Mouse (Mus musculus): ENCODE measurements at regions not wholly inside any gene's neighbourhood (a gene's known extent, or its start where the extent isn't known, plus 50 kb on each side); places are given as distances from the start of the nearest gene placed in this dataset.
A peak's percentile ranks its signal among the peaks of the same experiment; 100 is the strongest.

DNA sequence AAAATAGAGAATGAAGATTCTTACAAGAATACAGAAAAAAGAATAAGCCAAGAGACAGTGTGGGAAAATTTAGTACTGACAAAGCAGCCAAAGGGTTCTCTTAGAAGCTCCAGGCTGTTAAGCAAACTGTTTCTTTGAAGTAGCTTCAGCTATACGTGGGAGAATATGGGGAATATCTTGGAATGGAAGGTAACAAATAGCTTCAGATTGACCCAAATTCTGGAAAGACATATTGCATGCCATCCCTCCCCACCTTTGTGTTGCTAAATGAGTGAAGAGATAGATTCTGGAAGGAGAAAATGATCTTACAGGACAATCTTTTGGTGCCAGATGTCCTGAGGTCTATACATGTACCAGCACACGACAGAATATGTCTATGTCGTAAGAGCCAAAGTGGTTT, 591.9 kb upstream of the Cdh6 start:
- Histone ChIP-seq H3K27me3 (ENCODE audit: control insufficient read depth in 1 of 2, insufficient read depth in 2 of 2, low read length in 2 of 2) (no peaks in the 10 kb centered on the region), H3K9ac (ENCODE audit: control insufficient read depth, low read depth, low read length, poor library complexity, severe bottlenecking) (no peak overlapping the region), H3K9me3 (replicated peaks; ENCODE audit: insufficient read depth, low read length) (no peaks in the 10 kb centered on the region), H3K4me1 (ENCODE audit: control insufficient read depth in 1 of 2, insufficient read depth in 2 of 2, low read length in 2 of 2) (no peaks in the 10 kb centered on the region), H3K36me3 (ENCODE audit: control insufficient read depth in 1 of 2, insufficient read depth in 2 of 2, low read length in 2 of 2) (no peaks in the 10 kb centered on the region), H3K27ac (ENCODE audit: control insufficient read depth, low read depth, low read length) (no peak overlapping the region), H3K4me3 (ENCODE audit: control insufficient read depth in 1 of 2, insufficient read depth in 1 of 2, low read depth in 2 of 2, low read length in 2 of 2) (no peak overlapping the region), H3K79me2 (ENCODE audit: control insufficient read depth, insufficient read depth, low read length, poor library complexity) (no peaks in the 10 kb centered on the region)
- DNase-seq (ENCODE audit: low read depth, low spot score) = no peak
- TF ChIP-seq CTCF (IDR thresholded peaks at IDR 0.05 in 2 of 3, conservative IDR thresholded peaks at IDR 0.05 in 1 of 3; ENCODE audit: control insufficient read depth in 1 of 3, insufficient read depth in 1 of 3, low read depth in 2 of 3, low read length in 3 of 3, poor library complexity in 1 of 3, severe bottlenecking in 1 of 3) (no peak), MXI1 (IDR thresholded peaks at IDR 0.05; ENCODE audit: low read depth, low read length) (no peak), MAZ (IDR thresholded peaks at IDR 0.05; ENCODE audit: low read depth, low read length) (no peak)

DNA sequence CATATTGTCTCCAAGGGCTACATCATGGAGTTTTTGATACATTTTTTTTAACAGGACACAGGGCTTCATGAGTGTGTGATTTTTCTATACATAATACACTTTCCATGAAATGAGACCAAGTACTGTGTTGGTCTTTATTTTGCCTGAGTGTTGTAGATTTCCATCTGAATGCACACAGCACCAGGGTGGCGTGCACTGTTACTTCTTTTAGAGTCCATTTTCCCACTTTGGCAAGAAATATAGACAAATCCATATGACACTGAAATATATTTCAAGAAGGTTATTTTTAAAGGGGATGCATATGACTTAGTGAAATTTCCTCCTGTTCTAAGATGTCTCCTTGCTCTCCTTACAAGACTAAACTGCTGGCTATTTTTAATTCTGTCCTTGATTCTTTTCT, 591.1 kb upstream of the Cdh6 start:
- no peaks in the 10 kb centered on the region for H3K9me3 ChIP-seq (replicated peaks; ENCODE audit: insufficient read depth, low read length)
- H3K27me3 ChIP-seq (ENCODE audit: control insufficient read depth in 1 of 2, insufficient read depth in 2 of 2, low read length in 2 of 2) = no peaks in the 10 kb centered on the region
- no peak for TF ChIP-seq CTCF (IDR thresholded peaks at IDR 0.05 in 2 of 3, conservative IDR thresholded peaks at IDR 0.05 in 1 of 3; ENCODE audit: control insufficient read depth in 1 of 3, insufficient read depth in 1 of 3, low read depth in 2 of 3, low read length in 3 of 3, poor library complexity in 1 of 3, severe bottlenecking in 1 of 3)
- no peak for TF ChIP-seq GATA1 (IDR thresholded peaks at IDR 0.05; ENCODE audit: low read depth, low read length)
- TF ChIP-seq MYC (IDR thresholded peaks at IDR 0.05; ENCODE audit: low read depth, low read length) = no peak
- no peak for TF ChIP-seq CHD1 (IDR thresholded peaks at IDR 0.05; ENCODE audit: low read depth, low read length)
- no peak for TF ChIP-seq ZKSCAN1 (IDR thresholded peaks at IDR 0.05; ENCODE audit: low read depth, low read length)
- TF ChIP-seq ETS1 (IDR thresholded peaks at IDR 0.05; ENCODE audit: low read depth, low read length) = no peak
- H3K36me3 ChIP-seq (ENCODE audit: control insufficient read depth in 1 of 2, insufficient read depth in 2 of 2, low read length in 2 of 2) = no peaks in the 10 kb centered on the region
- H3K9ac ChIP-seq (ENCODE audit: control insufficient read depth, low read depth, low read length, poor library complexity, severe bottlenecking) = no peak overlapping the region
- no peak for DNase-seq (ENCODE audit: low read depth, low spot score)
- no peaks in the 10 kb centered on the region for H3K79me2 ChIP-seq (ENCODE audit: control insufficient read depth, insufficient read depth, low read length, poor library complexity)
- no peak overlapping the region for H3K27ac ChIP-seq (ENCODE audit: control insufficient read depth, low read depth, low read length)
- no peaks in the 10 kb centered on the region for H3K4me1 ChIP-seq (ENCODE audit: control insufficient read depth in 1 of 2, insufficient read depth in 2 of 2, low read length in 2 of 2)
- no peak overlapping the region for H3K4me3 ChIP-seq (ENCODE audit: control insufficient read depth in 1 of 2, insufficient read depth in 1 of 2, low read depth in 2 of 2, low read length in 2 of 2)

DNA sequence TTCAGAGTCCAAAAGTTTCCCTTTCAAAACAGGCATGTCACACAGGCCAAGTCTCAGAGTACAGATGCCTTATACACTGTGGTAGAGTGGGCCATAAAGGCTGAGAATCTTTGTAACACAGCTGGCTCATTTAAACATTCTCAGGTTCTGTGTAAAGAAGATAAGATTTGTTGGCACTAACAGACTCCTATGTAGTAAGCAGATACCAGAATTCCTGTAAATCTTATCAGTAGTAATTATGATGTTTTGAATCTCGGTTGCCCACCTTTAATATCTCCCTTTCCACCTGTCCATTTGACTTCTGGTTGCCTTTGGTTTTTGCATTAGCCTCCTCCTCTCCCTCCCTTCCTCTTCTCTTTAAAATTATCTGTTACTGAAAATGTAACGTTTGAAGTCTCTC, 573.1 kb upstream of the Cdh6 start:
- TF ChIP-seq MAZ (IDR thresholded peaks at IDR 0.05; ENCODE audit: low read depth, low read length) (0 out of 2 replicates have a peak, but pooled peaks have one; percentile 26), ETS1 (IDR thresholded peaks at IDR 0.05; ENCODE audit: low read depth, low read length) (peak; percentile 33; the same call in 1 of the 2 replicates), POLR2AphosphoS5 (IDR thresholded peaks at IDR 0.05; ENCODE audit: borderline replicate concordance, low read depth, low read length) (no peak), NELFE (IDR thresholded peaks at IDR 0.05; ENCODE audit: low read depth, low read length) (no peak), EP300 (IDR thresholded peaks at IDR 0.05; ENCODE audit: low read depth in 1 of 2, low read length in 2 of 2) (peak; percentile 39 to 71; a peak in 3 of 4 replicates), TCF12 (IDR thresholded peaks at IDR 0.05; ENCODE audit: low read depth, low read length) (peak; percentile 92), TAL1 (IDR thresholded peaks at IDR 0.05; ENCODE audit: low read length) (peak; percentile 6; the same call in 1 of the 2 replicates), RCOR1 (IDR thresholded peaks at IDR 0.05; ENCODE audit: low read depth, low read length) (peak; percentile 93)
- Histone ChIP-seq H3K27ac (ENCODE audit: control insufficient read depth, low read depth, low read length) (no peak overlapping the region), H3K9me3 (replicated peaks; ENCODE audit: insufficient read depth, low read length) (no peaks in the 10 kb centered on the region), H3K9ac (ENCODE audit: control insufficient read depth, low read depth, low read length, poor library complexity, severe bottlenecking) (no peak overlapping the region), H3K4me3 (ENCODE audit: control insufficient read depth in 1 of 2, insufficient read depth in 1 of 2, low read depth in 2 of 2, low read length in 2 of 2) (no peak overlapping the region), H3K27me3 (ENCODE audit: control insufficient read depth in 1 of 2, insufficient read depth in 2 of 2, low read length in 2 of 2) (peaks cover 0 to 2% of the 10 kb centered on the region in 2 experiments; a peak in 2 of 4 replicates), H3K36me3 (ENCODE audit: control insufficient read depth in 1 of 2, insufficient read depth in 2 of 2, low read length in 2 of 2) (no peaks in the 10 kb centered on the region), H3K4me1 (ENCODE audit: control insufficient read depth in 1 of 2, insufficient read depth in 2 of 2, low read length in 2 of 2) (no peaks in the 10 kb centered on the region), H3K79me2 (ENCODE audit: control insufficient read depth, insufficient read depth, low read length, poor library complexity) (no peaks in the 10 kb centered on the region)
- no peak for DNase-seq (ENCODE audit: low read depth, low spot score)

All from MEL (cell line).